Mouse (Mus musculus) natural killer cell, adult 2 months (primary cell): ENCODE results near the gene Dlgap1.

ENCODE experiments used
- DNase-seq, 2 experiments: peaks; one replicate each; pipeline ENCODE4 v3.0.0; 2022; ENCODE audit warnings: low spot score in 2 of 2

The Dlgap1 gene

DNA sequence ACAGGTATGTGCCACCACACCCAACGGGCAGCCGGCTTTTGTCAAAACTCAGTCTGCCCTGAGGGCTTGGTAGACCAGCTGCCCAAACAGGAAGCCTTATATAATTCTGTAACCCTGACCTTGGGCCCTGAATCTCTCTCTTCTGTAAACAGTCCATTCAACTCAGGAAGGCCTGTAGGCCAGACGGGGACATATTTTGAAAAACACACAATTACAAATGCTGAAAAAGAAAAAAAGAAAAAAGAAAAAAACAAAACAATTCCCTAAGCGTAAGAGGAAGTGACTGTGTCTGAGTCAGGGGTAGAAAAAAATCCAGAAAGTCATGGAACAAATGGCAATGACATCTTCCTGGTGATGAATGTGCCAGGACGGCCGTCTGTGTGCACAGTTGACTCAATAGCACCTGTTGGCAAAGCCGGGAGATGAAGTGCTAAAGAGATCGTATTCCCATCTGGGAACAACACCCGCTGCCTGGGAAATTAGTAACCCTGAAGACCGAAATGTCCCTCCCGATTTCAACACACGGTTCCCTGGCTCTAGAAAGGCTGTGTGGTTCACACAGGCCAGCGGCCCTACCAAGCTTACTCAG lies 784.7 kb downstream of the Dlgap1 start:
- DNase-seq: no peak

- DNase-seq: no peak
Observed at GRCm38 (mm10) chr17:70754041-70754440, 785.2 kb downstream of the Dlgap1 start.

GRCm38 (mm10) chr17:70754638-70755037 lies 785.8 kb downstream of the Dlgap1 start:
- DNase-seq: no peak

- peak; percentile 33 to 59 for DNase-seq
Observed at GRCm38 (mm10) chr17:70755039-70755668, 786.3 kb downstream of the Dlgap1 start.

- DNase-seq: no peak
Observed at GRCm38 (mm10) chr17:70755669-70756263, 786.9 kb downstream of the Dlgap1 start.

- no peak for DNase-seq
Observed at GRCm38 (mm10) chr17:70762001-70762400, 793.1 kb downstream of the Dlgap1 start.

- DNase-seq: no peak
Observed at GRCm38 (mm10) chr17:70762634-70763033, 793.8 kb downstream of the Dlgap1 start.

DNA sequence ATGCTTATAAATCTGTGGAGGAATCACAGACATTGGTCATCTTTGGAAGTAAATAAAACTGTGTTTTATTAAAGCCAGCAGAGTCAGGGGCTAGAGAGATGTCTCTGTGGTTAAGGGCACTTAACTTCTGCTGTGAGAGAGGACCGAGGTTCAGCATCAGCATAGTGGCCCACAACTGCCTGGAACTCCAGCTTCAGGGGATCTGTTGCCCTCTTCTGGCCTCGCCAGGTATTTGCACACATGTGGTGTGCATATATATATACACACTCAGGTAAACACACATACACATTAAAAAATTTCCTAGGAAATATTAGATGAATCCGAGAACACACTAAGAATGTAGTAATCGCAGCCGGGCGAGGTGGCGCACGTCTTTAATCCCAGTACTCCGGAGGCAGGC lies 796.5 kb downstream of the Dlgap1 start:
- DNase-seq: no peak

DNA sequence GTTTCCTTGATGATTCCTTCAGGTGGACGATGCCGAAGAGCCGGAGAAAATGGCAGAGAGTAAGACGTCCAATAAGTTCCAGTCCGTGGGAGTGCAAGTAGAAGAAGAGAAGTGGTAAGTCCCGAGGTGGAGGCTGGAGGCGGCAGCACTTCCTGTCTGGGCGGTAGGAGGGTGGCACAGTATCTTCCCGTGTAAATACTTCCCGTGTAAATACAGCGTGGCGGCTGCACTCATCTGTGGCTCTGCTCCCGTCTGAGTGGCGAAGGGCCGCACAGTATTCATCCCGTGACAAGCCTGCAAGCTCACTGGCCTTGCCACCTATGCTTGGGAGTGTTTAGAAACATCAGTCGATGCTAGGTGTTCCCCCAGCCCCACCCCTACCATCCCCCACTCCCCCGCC lies 797.1 kb downstream of the Dlgap1 start:
- no peak for DNase-seq

DNA sequence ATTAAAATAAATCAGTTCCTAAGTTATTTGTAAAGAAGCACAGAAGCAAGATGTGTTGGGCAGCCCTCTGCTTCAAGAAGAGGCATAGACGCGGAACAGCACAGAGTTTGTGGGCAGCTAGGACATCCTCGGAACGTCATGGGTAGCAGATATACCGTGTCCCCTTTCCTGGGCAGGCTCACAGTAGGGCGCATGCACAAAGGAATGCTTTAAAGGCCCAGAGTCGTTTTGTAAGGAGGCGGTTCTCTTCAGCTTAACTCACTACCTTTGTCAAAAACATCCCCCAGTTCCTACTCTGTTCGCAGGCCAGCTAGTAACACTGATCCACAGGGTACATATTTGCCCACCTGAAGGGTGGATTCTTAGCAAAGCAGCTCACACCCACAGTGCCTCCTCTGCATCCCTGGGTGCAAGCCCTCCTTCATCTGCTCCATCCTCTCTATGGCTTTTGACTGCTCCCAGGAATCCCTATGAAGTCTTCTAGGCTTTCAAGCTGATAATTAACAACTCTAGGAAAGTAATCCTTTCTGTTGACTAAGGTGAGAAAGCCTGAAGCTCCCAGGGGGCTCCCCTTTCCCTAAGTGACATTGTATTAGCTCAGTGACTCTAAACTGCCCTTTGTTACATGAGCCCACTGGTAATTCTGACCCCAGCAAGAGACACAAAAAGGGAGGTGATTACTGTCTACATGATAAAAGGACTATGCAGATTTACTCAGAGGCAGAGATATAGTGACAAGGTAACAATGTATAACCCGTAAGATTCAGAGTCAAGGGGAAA lies 803.4 kb downstream of the Dlgap1 start:
- DNase-seq: no peak

- DNase-seq: no peak
Observed at GRCm38 (mm10) chr17:70779770-70780169, 810.9 kb downstream of the Dlgap1 start.

- no peak for DNase-seq
Observed at GRCm38 (mm10) chr17:70780726-70781689, 812.1 kb downstream of the Dlgap1 start.

- DNase-seq: no peak
Observed at GRCm38 (mm10) chr17:70783273-70783672, 814.4 kb downstream of the Dlgap1 start.

DNA sequence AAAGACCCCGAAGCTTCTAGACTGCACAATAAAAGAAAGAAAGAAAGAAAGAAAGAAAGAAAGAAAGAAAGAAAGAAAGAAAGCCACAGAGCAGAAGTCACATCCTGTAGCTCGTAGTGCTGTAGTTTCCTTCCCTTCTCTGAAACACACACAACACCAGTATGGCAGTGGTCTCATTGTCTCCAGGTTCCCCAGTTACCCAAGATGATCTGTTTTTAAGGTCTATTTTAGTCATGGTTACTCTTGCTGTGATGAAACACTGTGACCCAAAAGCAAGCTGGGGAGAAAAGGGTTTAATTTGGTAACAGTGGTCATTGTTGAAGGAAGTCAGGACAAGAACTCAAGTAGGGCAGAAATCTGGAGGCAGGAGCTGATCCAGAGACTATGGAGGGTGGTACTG lies 818.5 kb downstream of the Dlgap1 start:
- DNase-seq: no peak

DNA sequence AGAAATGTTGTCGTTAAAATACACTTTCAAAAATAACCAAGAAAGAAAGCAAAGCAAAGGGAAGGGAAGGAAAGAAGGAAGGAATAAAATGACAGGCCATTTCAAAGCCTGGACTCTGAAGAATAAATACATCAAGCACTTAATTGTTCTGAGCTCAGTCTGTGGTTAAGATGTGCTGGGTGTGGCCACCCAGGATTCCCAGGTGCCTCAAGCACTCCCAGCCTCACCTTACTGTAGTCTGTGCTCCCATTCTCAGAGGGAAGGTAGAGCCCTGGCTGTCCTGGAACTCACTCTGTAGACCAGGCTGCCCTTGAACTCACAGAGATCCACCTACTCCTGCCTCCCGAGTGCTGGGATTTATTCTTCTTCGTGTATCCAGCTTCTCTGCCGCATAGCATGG lies 821.9 kb downstream of the Dlgap1 start:
- no peak for DNase-seq

GRCm38 (mm10) chr17:70791596-70792275 lies 822.9 kb downstream of the Dlgap1 start:
- DNase-seq: no peak

GRCm38 (mm10) chr17:70794291-70794690 lies 825.4 kb downstream of the Dlgap1 start:
- no peak for DNase-seq

DNA sequence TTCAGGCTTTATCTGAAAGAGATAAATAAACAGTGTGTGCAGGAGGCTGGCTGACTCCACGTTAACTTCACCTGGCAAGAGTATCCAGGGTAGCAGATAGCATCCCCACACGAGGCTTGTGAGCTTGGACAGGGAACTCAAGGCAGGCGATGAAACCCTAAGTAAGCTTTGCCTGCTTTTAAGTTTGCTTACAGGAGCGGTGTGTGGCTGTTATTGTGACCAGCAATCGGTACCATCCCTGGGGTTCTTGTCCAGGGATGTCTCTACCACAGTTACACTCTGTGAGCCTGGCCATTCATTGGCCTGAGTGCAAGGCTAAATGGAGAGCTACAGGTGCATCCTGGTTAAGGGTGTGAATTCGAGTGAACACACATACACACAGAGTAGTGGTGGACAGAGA lies 825.8 kb downstream of the Dlgap1 start:
- no peak for DNase-seq

DNA sequence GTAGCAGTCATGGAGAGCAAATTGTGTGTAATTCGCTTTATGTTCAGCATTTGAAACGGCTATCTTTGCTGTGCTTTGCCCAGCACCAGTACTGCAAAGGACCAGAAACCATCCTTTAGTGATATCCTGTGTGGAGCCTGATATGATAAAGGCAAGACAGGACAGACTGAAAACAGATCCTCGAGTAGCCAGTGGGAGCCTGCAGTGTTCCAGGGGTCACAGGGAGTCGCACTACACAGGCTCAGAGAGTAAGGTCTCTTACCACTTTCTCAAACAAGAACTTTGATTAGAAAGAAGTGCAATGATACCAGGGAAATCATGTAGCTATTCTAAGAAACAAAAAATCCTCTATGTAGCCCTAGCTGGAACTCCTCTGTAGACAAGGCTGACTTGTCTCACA lies 826.3 kb downstream of the Dlgap1 start:
- no peak for DNase-seq

DNA sequence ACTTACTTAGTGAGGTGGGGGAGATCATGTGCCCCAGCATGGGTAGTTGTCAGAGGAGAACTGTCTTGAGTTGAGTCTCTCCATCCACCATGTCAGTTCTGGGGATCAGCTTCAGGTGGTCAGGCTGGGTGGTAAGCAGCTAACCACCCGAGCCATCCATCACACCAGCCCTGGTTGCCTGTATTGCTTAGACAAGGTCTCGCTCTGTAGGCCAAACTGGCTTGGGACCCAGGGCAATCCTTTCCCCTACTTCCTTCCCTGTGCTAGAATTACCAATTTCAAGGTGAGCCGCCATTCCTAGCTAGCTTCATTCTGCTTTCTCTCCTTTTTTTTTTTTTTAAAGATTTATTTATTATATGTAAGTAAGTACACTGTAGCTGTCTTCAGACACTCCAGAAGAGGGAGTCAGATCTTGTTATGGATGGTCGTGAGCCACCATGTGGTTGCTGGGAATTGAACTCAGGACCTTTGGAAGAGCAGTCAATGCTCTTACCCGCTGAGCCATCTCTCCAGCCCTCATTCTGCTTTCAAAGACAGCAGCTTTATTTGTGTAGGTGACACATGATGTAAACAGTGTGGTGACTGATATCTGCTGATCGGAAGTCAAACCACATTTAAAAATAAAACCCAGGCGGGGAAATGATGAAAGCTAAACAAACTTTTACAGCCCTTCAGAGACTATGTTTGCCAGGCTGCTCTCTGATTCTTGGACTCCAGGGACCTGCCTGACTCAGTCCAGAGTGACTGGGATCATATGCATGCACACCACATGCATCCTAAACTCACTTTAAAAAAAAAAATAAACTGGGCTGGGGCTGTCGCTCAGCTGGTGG lies 828.3 kb downstream of the Dlgap1 start:
- no peak for DNase-seq
